Mouse (Mus musculus): ENCODE data around the gene Rbbp7. TPM values are rescaled to one million over a fixed set of nuclear protein-coding genes. Genes with fewer than 3 reads are reported as not detected.

Gene Rbbp7
- 158 and 276 TPM in 2 replicates for total RNA-seq (2012; rRNA removed)

GRCm38 (mm10) chrX:162760115-162760942 lies at the start of gene Rbbp7:
TSS of gene Rbbp7 (plus strand) at chrX:162760402.
- TF ChIP-seq MAFK (IDR thresholded peaks at IDR 0.05; ENCODE audit: insufficient read depth, low read depth, low read length) (no peak), ZNF384 (IDR thresholded peaks at IDR 0.05; ENCODE audit: low read depth, low read length) (no peak), ZC3H11A (IDR thresholded peaks at IDR 0.05; ENCODE audit: borderline replicate concordance, low read depth, low read length) (no peak), CHD2 (IDR thresholded peaks at IDR 0.05; ENCODE audit: low read depth, low read length) (no peak), HCFC1 (IDR thresholded peaks at IDR 0.05; ENCODE audit: borderline replicate concordance, insufficient read depth, low read length) (no peak)
- peak; percentile 72 for DNase-seq (ENCODE audit: low read depth, low spot score)
- peaks cover 2 to 4% of the 10 kb centered on the region in 2 experiments; a peak in 3 of 4 replicates for H3K4me1 ChIP-seq (ENCODE audit: control insufficient read depth in 2 of 2, insufficient read depth in 2 of 2, low read length in 2 of 2, poor library complexity in 1 of 2)
- in situ Hi-C loops (cut with MboI; ENCODE audit: low sequenced_read_pairs in 2 of 2, unreplicated experiment in 2 of 2), result no loop called here
- H3K27ac ChIP-seq (ENCODE audit: insufficient read depth, low read depth, low read length, poor library complexity, severe bottlenecking), result peak within 1 kb of the TSS; percentile 97
- no peaks in the 10 kb centered on the region for H3K9me3 ChIP-seq (ENCODE audit: control insufficient read depth, insufficient read depth, low read depth, low read length)
- peak within 1 kb of the TSS; percentile 84 to 86 for H3K4me3 ChIP-seq (ENCODE audit: insufficient read depth in 1 of 2, low read depth in 1 of 2, low read length in 2 of 2, poor library complexity in 1 of 2, severe bottlenecking in 1 of 2)
- peaks cover 8% of the 10 kb centered on the region; the same call in 1 of the 2 replicates for H3K36me3 ChIP-seq (ENCODE audit: control insufficient read depth, insufficient read depth, low read length, poor library complexity, severe bottlenecking)
- peak within 1 kb of the TSS; percentile 94 for H3K9ac ChIP-seq (ENCODE audit: insufficient read depth, low read depth, low read length, poor library complexity, severe bottlenecking)

GRCm38 (mm10) chrX:162717837-162718236 lies 42.4 kb upstream of the Rbbp7 start:
- in situ Hi-C loops (cut with MboI; ENCODE audit: low sequenced_read_pairs in 2 of 2, unreplicated experiment in 2 of 2), result loop anchor here in 1 of 2 experiments (25.0 kb wide), 1 partner anchor 206 kb away; no protein-coding TSS in a partner anchor
- DNase-seq (ENCODE audit: low read depth, low spot score), result peak; percentile 52

GRCm38 (mm10) chrX:162719615-162720014 lies 40.6 kb upstream of the Rbbp7 start:
- no peak for TF ChIP-seq MAFK (IDR thresholded peaks at IDR 0.05; ENCODE audit: insufficient read depth, low read depth, low read length)
- TF ChIP-seq ZNF384 (IDR thresholded peaks at IDR 0.05; ENCODE audit: low read depth, low read length), result peak; percentile 33; the same call in 1 of the 2 replicates
- in situ Hi-C loops (cut with MboI; ENCODE audit: low sequenced_read_pairs in 2 of 2, unreplicated experiment in 2 of 2), result loop anchor here in 1 of 2 experiments (25.0 kb wide), 1 partner anchor 207 kb away; no protein-coding TSS in a partner anchor
- Histone ChIP-seq H3K9ac (ENCODE audit: insufficient read depth, low read depth, low read length, poor library complexity, severe bottlenecking) (no peak overlapping the region), H3K4me3 (ENCODE audit: insufficient read depth in 1 of 2, low read depth in 1 of 2, low read length in 2 of 2, poor library complexity in 1 of 2, severe bottlenecking in 1 of 2) (no peak overlapping the region), H3K9me3 (ENCODE audit: control insufficient read depth, insufficient read depth, low read depth, low read length) (no peaks in the 10 kb centered on the region), H3K36me3 (ENCODE audit: control insufficient read depth, insufficient read depth, low read length, poor library complexity, severe bottlenecking) (no peaks in the 10 kb centered on the region), H3K4me1 (ENCODE audit: control insufficient read depth in 2 of 2, insufficient read depth in 2 of 2, low read length in 2 of 2, poor library complexity in 1 of 2) (no peaks in the 10 kb centered on the region), H3K27ac (ENCODE audit: insufficient read depth, low read depth, low read length, poor library complexity, severe bottlenecking) (no peak overlapping the region)
- DNase-seq (ENCODE audit: low read depth, low spot score), result no peak

More at GRCm38 (mm10) chrX:162717837-162718236, 42.4 kb upstream of the Rbbp7 start:
- Histone ChIP-seq H3K4me1 (ENCODE audit: control insufficient read depth in 2 of 2, insufficient read depth in 2 of 2, low read length in 2 of 2, poor library complexity in 1 of 2) (no peaks in the 10 kb centered on the region), H3K9ac (ENCODE audit: insufficient read depth, low read depth, low read length, poor library complexity, severe bottlenecking) (no peak overlapping the region), H3K4me3 (ENCODE audit: insufficient read depth in 1 of 2, low read depth in 1 of 2, low read length in 2 of 2, poor library complexity in 1 of 2, severe bottlenecking in 1 of 2) (no peak overlapping the region), H3K9me3 (ENCODE audit: control insufficient read depth, insufficient read depth, low read depth, low read length) (no peaks in the 10 kb centered on the region), H3K36me3 (ENCODE audit: control insufficient read depth, insufficient read depth, low read length, poor library complexity, severe bottlenecking) (no peaks in the 10 kb centered on the region), H3K27ac (ENCODE audit: insufficient read depth, low read depth, low read length, poor library complexity, severe bottlenecking) (no peak overlapping the region)
- TF ChIP-seq CHD2 (IDR thresholded peaks at IDR 0.05; ENCODE audit: low read depth, low read length), result no peak
- TF ChIP-seq ZC3H11A (IDR thresholded peaks at IDR 0.05; ENCODE audit: borderline replicate concordance, low read depth, low read length), result no peak
- TF ChIP-seq HCFC1 (IDR thresholded peaks at IDR 0.05; ENCODE audit: borderline replicate concordance, insufficient read depth, low read length), result no peak
- TF ChIP-seq MAFK (IDR thresholded peaks at IDR 0.05; ENCODE audit: insufficient read depth, low read depth, low read length), result no peak
- TF ChIP-seq ZNF384 (IDR thresholded peaks at IDR 0.05; ENCODE audit: low read depth, low read length), result no peak

GRCm38 (mm10) chrX:162727367-162727777 lies 32.8 kb upstream of the Rbbp7 start:
- Histone ChIP-seq H3K4me1 (ENCODE audit: control insufficient read depth in 2 of 2, insufficient read depth in 2 of 2, low read length in 2 of 2, poor library complexity in 1 of 2) (peaks cover 0 to 5% of the 10 kb centered on the region in 2 experiments; a peak in 1 of 4 replicates), H3K36me3 (ENCODE audit: control insufficient read depth, insufficient read depth, low read length, poor library complexity, severe bottlenecking) (no peaks in the 10 kb centered on the region), H3K9me3 (ENCODE audit: control insufficient read depth, insufficient read depth, low read depth, low read length) (no peaks in the 10 kb centered on the region), H3K4me3 (ENCODE audit: insufficient read depth in 1 of 2, low read depth in 1 of 2, low read length in 2 of 2, poor library complexity in 1 of 2, severe bottlenecking in 1 of 2) (no peak overlapping the region; a peak in 1 of 4 replicates), H3K9ac (ENCODE audit: insufficient read depth, low read depth, low read length, poor library complexity, severe bottlenecking) (no peak overlapping the region), H3K27ac (ENCODE audit: insufficient read depth, low read depth, low read length, poor library complexity, severe bottlenecking) (peak overlapping the region; percentile 47; the same call in 1 of the 2 replicates)
- in situ Hi-C loops (cut with MboI; ENCODE audit: low sequenced_read_pairs in 2 of 2, unreplicated experiment in 2 of 2), result no loop called here
- no peak for TF ChIP-seq CHD2 (IDR thresholded peaks at IDR 0.05; ENCODE audit: low read depth, low read length)
- TF ChIP-seq HCFC1 (IDR thresholded peaks at IDR 0.05; ENCODE audit: borderline replicate concordance, insufficient read depth, low read length), result no peak
- no peak for TF ChIP-seq ZNF384 (IDR thresholded peaks at IDR 0.05; ENCODE audit: low read depth, low read length)
- no peak for TF ChIP-seq MAFK (IDR thresholded peaks at IDR 0.05; ENCODE audit: insufficient read depth, low read depth, low read length)
- TF ChIP-seq ZC3H11A (IDR thresholded peaks at IDR 0.05; ENCODE audit: borderline replicate concordance, low read depth, low read length), result no peak
- peak; percentile 63 for DNase-seq (ENCODE audit: low read depth, low spot score)

Measured in ES-E14 (cell line).